Mouse (Mus musculus) heart, postnatal 0 days (tissue): Measurements from ENCODE around the gene Ntn1.

Experiments used
- CTCF ChIP-seq: IDR thresholded peaks from 2 replicates; pipeline ENCODE4 v1.5.1; 2016; ENCODE audit warnings: antibody characterized with exemption, control low read depth, low read depth
- EP300 ChIP-seq: IDR thresholded peaks from 2 replicates; pipeline ENCODE4 v1.6.1; 2016; ENCODE audit warnings: antibody characterized with exemption, low read depth

DNA sequence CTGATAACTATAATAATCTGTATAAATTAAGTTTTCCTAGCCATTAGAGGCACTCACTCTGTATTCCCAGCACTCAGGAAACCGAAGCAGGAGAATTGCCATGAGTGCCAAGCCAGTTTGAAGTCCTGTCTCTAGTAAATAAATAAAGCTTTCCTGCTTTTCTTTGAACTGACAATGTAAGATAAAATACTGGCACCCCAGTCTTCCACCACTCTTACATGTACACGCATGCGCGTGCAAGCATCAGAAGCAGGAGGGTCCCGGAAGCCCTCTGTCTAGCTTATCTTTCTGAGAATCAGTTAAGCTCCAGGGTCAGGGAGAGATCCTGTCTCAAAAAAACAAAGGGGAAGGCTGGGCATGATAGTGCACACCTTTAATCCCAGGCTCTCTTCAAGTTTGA, 54.5 kb downstream of the Ntn1 start:
- TF ChIP-seq CTCF (no peak), EP300 (no peak)
